Mouse (Mus musculus) intestine, embryonic 14.5 days (tissue): ENCODE results near the gene Olfr1431. TPM values are rescaled to one million over a fixed set of nuclear protein-coding genes. Genes with fewer than 3 reads are reported as not detected.

Experiments used
- polyA plus RNA-seq: library from polyadenylated mRNA; unstranded; fragments of >200 nt; fragmentation: Nextera tagmentation; extraction: Ambion mirVana; gene quantifications from 2 replicates; pipeline ENCODE4 v1.2.1, GENCODE M21; 2014

Olfr1431 gene
- polyA plus RNA-seq, 1 experiment from 2014 or later, result not detected

Other genes with a start within 250 kb of the Olfr1431 start
- 8.8 and 9.0 TPM in 2 replicates for gene Osbp, start 234.7 kb upstream of the Olfr1431 start, polyA plus RNA-seq
- gene Olfr1423, start 159.3 kb upstream of the Olfr1431 start, polyA plus RNA-seq, result not detected in 2 replicates
- gene Olfr1424, start 138.0 kb upstream of the Olfr1431 start, polyA plus RNA-seq, result 0.12 TPM in 1 of 2 replicates, not detected in the other
- gene Olfr1425, start 122.9 kb upstream of the Olfr1431 start, polyA plus RNA-seq, result not detected in 2 replicates
- not detected in 2 replicates for gene Olfr1426, start 108.6 kb upstream of the Olfr1431 start, polyA plus RNA-seq
- gene Olfr1427, start 97.3 kb upstream of the Olfr1431 start, polyA plus RNA-seq, result not detected in 2 replicates
- not detected in 2 replicates for gene Olfr1428, start 84.7 kb upstream of the Olfr1431 start, polyA plus RNA-seq
- gene Olfr76, start 77.4 kb upstream of the Olfr1431 start, polyA plus RNA-seq, result not detected in 2 replicates
- gene Olfr1555-ps1, start 30.5 kb upstream of the Olfr1431 start, polyA plus RNA-seq, result not detected in 2 replicates
- gene Olfr1432, start 32.0 kb downstream of the Olfr1431 start, polyA plus RNA-seq, result 0.35 TPM in 1 of 2 replicates, not detected in the other
- gene Olfr262, start 41.0 kb downstream of the Olfr1431 start, polyA plus RNA-seq, result not detected in 2 replicates
- gene Olfr235, start 60.4 kb downstream of the Olfr1431 start, polyA plus RNA-seq, result not detected in 2 replicates
- gene Olfr1434, start 79.2 kb downstream of the Olfr1431 start, polyA plus RNA-seq, result not detected in 2 replicates
- gene Olfr1436, start 98.5 kb downstream of the Olfr1431 start, polyA plus RNA-seq, result not detected in 2 replicates
- gene Olfr1437, start 124.5 kb downstream of the Olfr1431 start, polyA plus RNA-seq, result not detected in 2 replicates
- not detected in 2 replicates for gene Olfr1438-ps1, start 135.3 kb downstream of the Olfr1431 start, polyA plus RNA-seq
- gene Olfr1440, start 186.6 kb downstream of the Olfr1431 start, polyA plus RNA-seq, result not detected in 2 replicates
- not detected in 2 replicates for gene Olfr1441, start 216.8 kb downstream of the Olfr1431 start, polyA plus RNA-seq
- not detected in 2 replicates for gene Pfpl, start 227.3 kb downstream of the Olfr1431 start, polyA plus RNA-seq